ENCODE assay signal across 15 mouse cellular contexts in genomic region chr9:23397876-23398275, GRCm38 (mm10).
"Had no signal": no experiment of that assay in that cellular context is flagged by ENCODE, and none has a peak within 500 bp of the region (broad histone marks: within the 10 kb centered on the region; RNA-seq: fewer than 3 reads in every experiment).

No protein-coding gene starts in this region.

- H3K36me3 ChIP-seq: neural tube, embryonic 15.5 days; stomach, embryonic 15.5 days had no signal

- H3K4me1 ChIP-seq: neural tube, embryonic 15.5 days had no signal

- H3K27ac ChIP-seq: neural tube, embryonic 15.5 days; stomach, embryonic 15.5 days; stomach, postnatal 0 days had no signal

- H3K9ac ChIP-seq: neural tube, embryonic 15.5 days; stomach, embryonic 15.5 days had no signal

- DNase-seq: retina, postnatal 1 day; right cerebral cortex, adult 18-20 months; right cerebral cortex, postnatal 14 days; right cerebral cortex, postnatal 25 days; right cerebral cortex, postnatal 4 days; spleen, adult 18-20 months; thymus, adult 18-20 months; thymus, adult 2 months; thymus, postnatal 14 days; thymus, postnatal 25 days; thymus, postnatal 36 days; thymus, postnatal 4 days had no signal

- H3K4me2 ChIP-seq: neural tube, embryonic 15.5 days; stomach, embryonic 15.5 days had no signal

- H3K4me3 ChIP-seq: neural tube, embryonic 15.5 days; stomach, embryonic 15.5 days had no signal

- H3K27me3 ChIP-seq: neural tube, embryonic 15.5 days; stomach, embryonic 15.5 days had no signal

- H3K9me3 ChIP-seq: neural tube, embryonic 15.5 days; stomach, embryonic 15.5 days had no signal
